Comparison of ENCODE assay signal across 12 mouse cellular contexts in the genomic region with DNA sequence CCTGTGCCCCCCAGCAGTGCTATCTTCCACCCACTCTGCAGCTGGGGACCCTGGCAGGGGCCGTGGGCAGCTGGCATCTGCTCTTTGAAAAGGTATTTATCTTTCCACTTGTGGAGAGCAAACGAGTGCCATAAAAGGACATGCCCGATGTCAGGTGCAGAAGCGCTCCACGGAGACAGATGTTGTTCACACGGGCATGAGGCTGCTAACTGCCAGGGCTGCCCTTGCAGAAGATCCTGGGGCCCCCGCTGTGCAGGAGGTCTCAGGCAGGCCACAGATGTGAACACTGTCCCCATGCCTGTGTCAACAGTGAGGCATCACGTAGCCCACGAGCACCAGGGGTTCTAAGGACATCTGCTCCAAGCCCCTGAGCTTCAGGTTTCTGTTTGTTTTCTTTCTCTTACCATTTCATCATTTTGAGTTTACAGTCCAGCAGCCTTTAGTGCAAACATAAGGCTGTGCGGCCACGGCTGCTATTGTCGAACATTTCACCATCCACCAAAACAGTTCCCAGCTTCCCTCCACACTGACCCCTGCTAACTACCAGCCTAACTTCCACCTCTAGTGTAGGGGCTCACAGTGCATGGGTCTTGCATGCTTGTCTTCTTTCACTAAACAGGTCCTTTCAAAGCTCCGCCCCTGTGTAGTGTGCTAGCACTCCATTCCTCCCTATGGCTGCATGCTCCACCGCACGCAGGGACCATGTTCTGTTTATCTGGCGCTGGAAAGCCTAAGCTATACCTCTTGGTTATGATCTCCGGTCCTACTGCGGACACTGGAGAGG. TPM values are rescaled to one million over a fixed set of nuclear protein-coding genes. Genes with fewer than 3 reads are reported as not detected.
DNase-seq lines count a peak whose midpoint lies in the region; ATAC-seq lines count a peak whose summit lies in the region.
"Had no signal": no experiment of that assay in that cellular context is flagged by ENCODE, and none has a peak within 500 bp of the region (broad histone marks: within the 10 kb centered on the region; RNA-seq: fewer than 3 reads in every experiment).

No protein-coding gene starts in this region.

- H3K4me3 ChIP-seq in heart, embryonic 16.5 days (ENCODE audit: low read length) = no peak overlapping the region
- no peak overlapping the region for H3K4me3 ChIP-seq in liver, embryonic 15.5 days (replicated peaks)

- H3K4me1 ChIP-seq in heart, embryonic 16.5 days (ENCODE audit: control insufficient read depth, insufficient read depth, low read length) = peaks cover 53% of the 10 kb centered on the region
- H3K4me1 ChIP-seq in liver, embryonic 15.5 days (replicated peaks) = peaks cover 58% of the 10 kb centered on the region

- H3K36me3 ChIP-seq in heart, embryonic 16.5 days (ENCODE audit: control insufficient read depth, insufficient read depth) = no peaks in the 10 kb centered on the region
- no peaks in the 10 kb centered on the region for H3K36me3 ChIP-seq in liver, embryonic 15.5 days (replicated peaks)

- no peak for DNase-seq in heart, adult 9 months (ENCODE audit: low spot score in 2 of 2)
- peak; percentile 8 for DNase-seq in right cerebral cortex, postnatal 14 days
- no peak for DNase-seq in right cerebral cortex, postnatal 25 days
- DNase-seq in thymus, postnatal 4 days = peak; percentile 86
- no peak for DNase-seq in cerebellum, postnatal 10 days
- no peak for DNase-seq in right cerebral cortex, postnatal 4 days
- DNase-seq: adrenal gland, postnatal 25 days; cerebellum, postnatal 14 days; kidney, postnatal 36 days had no signal

- WGBS in heart, embryonic 16.5 days = 34% methylated on average over 18 of the region's 18 CpGs
- WGBS in liver, embryonic 15.5 days (ENCODE audit: insufficient replicate concordance) = 67% methylated on average over 18 of the region's 18 CpGs

- H3K27me3 ChIP-seq in heart, embryonic 16.5 days (ENCODE audit: control insufficient read depth, insufficient read depth, low read length) = no peaks in the 10 kb centered on the region
- H3K27me3 ChIP-seq in liver, embryonic 15.5 days = no peaks in the 10 kb centered on the region

- peak overlapping the region; percentile 23 for H3K9ac ChIP-seq in heart, embryonic 16.5 days (ENCODE audit: low read length)
- H3K9ac ChIP-seq in liver, embryonic 15.5 days = 0 out of 2 replicates have a peak overlapping the region, but pooled peaks have one; percentile 6

- ATAC-seq in heart, embryonic 16.5 days (replicated peaks; ENCODE audit: extremely low read depth, insufficient read depth, low FRiP score) = peak; percentile 59
- ATAC-seq in liver, embryonic 15.5 days (ENCODE audit: insufficient read depth) = peak; percentile 75
- ATAC-seq: lung, postnatal 0 days had no signal

- H3K4me2 ChIP-seq in heart, embryonic 16.5 days (ENCODE audit: low read depth, low read length) = peak overlapping the region; percentile 3
- peak overlapping the region; percentile 23 for H3K4me2 ChIP-seq in liver, embryonic 15.5 days

- H3K9me3 ChIP-seq in heart, embryonic 16.5 days (replicated peaks; ENCODE audit: control insufficient read depth, low read length) = no peaks in the 10 kb centered on the region
- no peaks in the 10 kb centered on the region for H3K9me3 ChIP-seq in liver, embryonic 15.5 days (replicated peaks)

- H3K27ac ChIP-seq in heart, embryonic 16.5 days (ENCODE audit: low read length) = peak overlapping the region; percentile 79
- H3K27ac ChIP-seq in liver, embryonic 15.5 days (replicated peaks) = peak overlapping the region; percentile 82

RNA-seq across cellular contexts. Expression of a gene that starts 17.0 kb away (rescaled TPM):
- 6.9 and 7.3 TPM in 2 replicates for polyA plus RNA-seq in heart, embryonic 16.5 days (2015; fragmentation: Nextera tagmentation; extraction: Ambion mirVana)
- 1.5 and 2.2 TPM in 2 replicates for polyA plus RNA-seq in liver, embryonic 15.5 days (2015; fragmentation: Nextera tagmentation; extraction: Ambion mirVana)

Comparison
In these comparisons a context has a peak if more than half of its experiments do, and no peak if none do; other contexts are left out.
1. DNase-seq: peak in right cerebral cortex, postnatal 14 days (single experiment) and thymus, postnatal 4 days (single experiment); none in heart, adult 9 months (0 of 2), right cerebral cortex, postnatal 25 days (single experiment), cerebellum, postnatal 10 days (0 of 2) and right cerebral cortex, postnatal 4 days (single experiment).